Mouse (Mus musculus) forebrain, embryonic 16.5 days (tissue): Measurements from ENCODE around the gene Hmg20b. TPM values are rescaled to one million over a fixed set of nuclear protein-coding genes. Genes with fewer than 3 reads are reported as not detected.
A peak's percentile ranks its signal among the peaks of the same experiment; 100 is the strongest.

Experiments
- ATAC-seq: fragments of 200-750 bp; cut with Nextera tagmentation; 2 replicates; pipeline ENCODE4 v1.8.0; 2017; ENCODE audit warnings: mild to moderate bottlenecking, moderate library complexity
- H3K27ac ChIP-seq: fragments of 300-500 bp; sonication (generic); 2 replicates; pipeline ENCODE4 v1.5.1; 2014; ENCODE audit warnings: low read length, control low read depth
- H3K27me3 ChIP-seq: fragments of 300-500 bp; sonication (generic); replicated peaks from 2 replicates; pipeline ENCODE4 v1.6.1; 2014; ENCODE audit warnings: low read length; ENCODE audit not compliant: control insufficient read depth, insufficient read depth
- H3K36me3 ChIP-seq: fragments of 300-500 bp; sonication (generic); 2 replicates; pipeline ENCODE4 v1.6.1; 2014; ENCODE audit not compliant: control insufficient read depth, insufficient read depth
- H3K4me1 ChIP-seq: fragments of 300-500 bp; sonication (generic); replicated peaks from 2 replicates; pipeline ENCODE4 v1.6.1; 2014; ENCODE audit warnings: low read length; ENCODE audit not compliant: control insufficient read depth, insufficient read depth
- H3K4me2 ChIP-seq: fragments of 300-500 bp; sonication (generic); 2 replicates; pipeline ENCODE4 v1.6.1; 2014; ENCODE audit warnings: mild to moderate bottlenecking, low read length, control low read depth
- H3K4me3 ChIP-seq: fragments of 300-500 bp; sonication (generic); replicated peaks from 2 replicates; pipeline ENCODE4 v1.5.1; 2014; ENCODE audit warnings: mild to moderate bottlenecking, low read length, control low read depth
- H3K9ac ChIP-seq: fragments of 300-500 bp; sonication (generic); replicated peaks from 2 replicates; pipeline ENCODE4 v1.6.1; 2014; ENCODE audit warnings: low read depth, low read length, control low read depth
- H3K9me3 ChIP-seq: fragments of 300-500 bp; sonication (generic); 2 replicates; pipeline ENCODE4 v1.6.1; 2016; ENCODE audit warnings: low read length; ENCODE audit not compliant: control insufficient read depth
- WGBS: fragments of 180-500 bp; shearing (Covaris S2); extraction: QIAGEN DNeasy Blood & Tissue Kit; methylation state at CpG from one replicate; pipeline ENCODE4 v1.1.7; 2014; 5-methylcytosine and 5-hydroxymethylcytosine counted together
- polyA plus RNA-seq: library from polyadenylated mRNA; unstranded; fragments of >200 nt; fragmentation: Nextera tagmentation; extraction: Ambion mirVana; gene quantifications from 2 replicates; pipeline ENCODE4 v1.2.1, GENCODE M21; 2015

Hmg20b gene
- 33.4 and 34.2 TPM in 2 replicates for polyA plus RNA-seq

GRCm38 (mm10) chr10:81350351-81351063 lies at the start of gene Hmg20b:
Gene Hmg20b (minus strand): TSS chr10:81350480.
- under 1% methylated on average over 54 of the region's 54 CpGs for WGBS
- no peaks in the 10 kb centered on the region for H3K36me3 ChIP-seq
- peak; percentile 96 for ATAC-seq
- peaks cover 2% of the 10 kb centered on the region; the same call in 1 of the 2 replicates for H3K27me3 ChIP-seq
- peak within 1 kb of the TSS; percentile 68 for H3K9ac ChIP-seq
- peak within 1 kb of the TSS; percentile 95 for H3K4me2 ChIP-seq
- peak within 1 kb of the TSS; percentile 70 for H3K4me3 ChIP-seq
- H3K27ac ChIP-seq = peak within 1 kb of the TSS; percentile 58; the same call in 1 of the 2 replicates
- H3K9me3 ChIP-seq = no peaks in the 10 kb centered on the region
- peaks cover 22% of the 10 kb centered on the region for H3K4me1 ChIP-seq

DNA sequence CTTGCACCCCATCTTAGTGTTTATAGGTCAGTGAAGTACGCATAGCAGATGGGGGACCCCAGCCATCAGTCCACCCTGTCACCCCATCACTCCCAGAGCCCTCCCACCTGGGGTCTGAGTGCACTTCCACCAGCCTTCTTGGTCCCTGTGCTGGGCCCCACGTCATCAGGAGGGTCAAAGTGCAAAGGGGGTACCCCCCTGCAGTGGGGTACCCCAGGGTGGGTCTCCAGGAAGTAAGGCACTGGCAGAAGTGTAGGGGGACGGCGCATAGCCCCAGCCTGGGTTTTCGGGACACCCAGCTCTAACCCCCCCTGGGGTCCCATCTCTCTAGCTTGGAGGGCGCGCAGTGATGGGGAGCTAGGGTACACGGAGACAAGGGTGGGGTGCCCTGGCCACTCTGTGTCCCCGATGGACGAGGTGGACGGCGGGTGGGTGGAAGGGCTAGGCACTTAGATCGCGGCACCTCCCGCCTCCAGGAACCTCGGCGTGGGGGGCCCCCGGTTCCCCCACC lies 49.6 kb upstream of the Hmg20b start:
- Histone ChIP-seq H3K27ac (no peak overlapping the region), H3K4me2 (peak overlapping the region; percentile 41), H3K4me1 (peaks cover 42% of the 10 kb centered on the region), H3K4me3 (peak overlapping the region; percentile 29), H3K9ac (peak overlapping the region; percentile 24; the same call in 1 of the 2 replicates), H3K27me3 (no peaks in the 10 kb centered on the region), H3K36me3 (no peaks in the 10 kb centered on the region), H3K9me3 (no peaks in the 10 kb centered on the region)
- no peak for ATAC-seq
- WGBS = 78% methylated on average over 18 of the region's 18 CpGs

GRCm38 (mm10) chr10:81399296-81399695 lies 49.0 kb upstream of the Hmg20b start:
- Histone ChIP-seq H3K9me3 (no peaks in the 10 kb centered on the region), H3K27me3 (no peaks in the 10 kb centered on the region), H3K9ac (no peak overlapping the region), H3K4me2 (no peak overlapping the region), H3K36me3 (no peaks in the 10 kb centered on the region), H3K4me3 (no peak overlapping the region), H3K27ac (no peak overlapping the region), H3K4me1 (peaks cover 42% of the 10 kb centered on the region)
- WGBS = 69% methylated on average over 5 of the region's 5 CpGs
- ATAC-seq = no peak

DNA sequence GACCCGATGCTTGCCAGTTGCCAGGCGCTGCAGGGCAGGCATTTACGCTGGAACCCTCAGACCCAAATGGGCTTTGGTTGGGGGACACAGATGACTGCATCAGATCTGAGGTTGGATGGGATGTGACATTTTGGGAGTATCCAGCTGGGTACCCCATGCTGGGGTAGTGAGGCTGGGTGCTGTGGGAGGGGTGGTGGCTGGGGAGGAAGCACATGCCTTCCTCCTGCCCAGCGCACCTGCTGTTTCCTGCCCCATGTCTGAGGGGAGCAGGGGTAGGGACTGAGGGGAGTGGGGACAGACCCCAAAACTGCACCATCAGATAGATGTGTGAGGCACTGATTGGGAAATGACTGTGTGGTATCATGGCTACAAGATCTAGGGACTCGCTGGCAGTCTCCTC lies 46.5 kb upstream of the Hmg20b start:
- Histone ChIP-seq H3K4me2 (no peak overlapping the region), H3K27me3 (no peaks in the 10 kb centered on the region), H3K9me3 (no peaks in the 10 kb centered on the region), H3K27ac (no peak overlapping the region), H3K4me3 (no peak overlapping the region), H3K36me3 (no peaks in the 10 kb centered on the region), H3K9ac (no peak overlapping the region), H3K4me1 (peaks cover 32% of the 10 kb centered on the region)
- WGBS = 74% methylated on average over 5 of the region's 5 CpGs
- ATAC-seq = no peak

DNA sequence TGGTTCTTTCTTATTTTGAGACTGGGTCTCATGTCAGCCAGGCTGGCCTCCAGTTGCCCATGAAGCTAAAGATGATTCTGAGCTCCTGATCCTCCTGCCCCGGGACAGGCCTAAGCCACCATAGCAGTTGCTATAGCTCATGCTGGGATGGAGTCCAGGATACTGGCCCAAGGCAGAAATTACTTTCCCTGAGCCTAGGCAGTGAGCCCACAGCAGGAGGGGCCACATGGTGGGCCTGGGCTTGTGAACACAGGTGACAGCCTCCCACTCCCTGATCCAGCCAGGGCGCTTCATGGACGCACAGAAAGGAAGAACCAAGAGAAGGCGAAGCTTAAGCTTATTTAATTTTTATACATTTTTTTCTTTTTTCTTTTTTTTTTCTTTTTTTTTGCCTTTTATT lies 45.6 kb upstream of the Hmg20b start:
- Histone ChIP-seq H3K27ac (no peak overlapping the region), H3K36me3 (no peaks in the 10 kb centered on the region), H3K9me3 (no peaks in the 10 kb centered on the region), H3K9ac (no peak overlapping the region), H3K4me1 (peaks cover 23% of the 10 kb centered on the region), H3K4me2 (no peak overlapping the region), H3K4me3 (no peak overlapping the region), H3K27me3 (no peaks in the 10 kb centered on the region)
- WGBS = 83% methylated on average over 4 of the region's 4 CpGs
- no peak for ATAC-seq

- Histone ChIP-seq H3K9me3 (no peaks in the 10 kb centered on the region), H3K36me3 (no peaks in the 10 kb centered on the region), H3K27ac (no peak overlapping the region), H3K4me2 (no peak overlapping the region), H3K9ac (no peak overlapping the region), H3K27me3 (no peaks in the 10 kb centered on the region), H3K4me1 (peaks cover 15% of the 10 kb centered on the region), H3K4me3 (no peak overlapping the region)
- 10% methylated on average over 5 of the region's 5 CpGs for WGBS
- ATAC-seq = peak; percentile 29; the same call in 1 of the 2 replicates
These were observed 44.8 kb upstream of the Hmg20b start for GRCm38 (mm10) chr10:81395127-81395526.

DNA sequence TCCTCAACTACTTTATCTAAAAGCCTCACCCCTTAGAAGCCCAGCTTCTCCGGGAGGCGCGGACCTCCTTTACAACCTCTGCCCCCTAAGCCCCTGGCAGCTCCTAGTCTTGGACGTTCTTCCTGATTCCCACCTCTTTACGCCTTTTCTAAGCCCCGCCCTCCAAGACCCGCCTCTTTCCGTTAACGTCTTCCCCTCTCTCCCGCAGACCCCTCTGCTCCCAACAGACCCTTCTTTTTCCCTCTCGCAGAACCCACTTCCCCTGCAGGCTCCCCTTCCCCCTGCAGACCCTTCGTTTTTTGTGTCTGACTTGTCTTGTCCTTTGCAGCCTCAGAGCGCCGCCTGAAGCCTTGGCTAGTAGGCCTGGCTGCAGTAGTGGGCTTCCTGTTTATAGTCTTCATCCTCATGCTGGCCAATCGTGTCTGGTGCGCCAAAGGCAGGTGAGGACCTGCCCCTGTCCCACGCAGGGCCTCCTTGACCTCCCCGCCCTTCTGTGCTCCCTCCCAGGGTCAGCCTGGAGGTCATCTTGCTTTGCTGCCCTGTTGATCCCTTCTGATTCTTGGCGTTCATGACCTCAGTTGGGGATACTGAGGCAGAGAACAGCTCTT lies 43.3 kb upstream of the Hmg20b start:
- ATAC-seq = no peak
- H3K4me3 ChIP-seq = peak overlapping the region; percentile 1; the same call in 1 of the 2 replicates
- H3K27ac ChIP-seq = no peak overlapping the region
- peak overlapping the region; percentile 44 for H3K4me2 ChIP-seq
- no peak overlapping the region; the same call in 1 of the 2 replicates for H3K9ac ChIP-seq
- H3K9me3 ChIP-seq = no peaks in the 10 kb centered on the region
- WGBS = 7% methylated on average over 19 of the region's 19 CpGs
- no peaks in the 10 kb centered on the region for H3K27me3 ChIP-seq
- H3K4me1 ChIP-seq = peaks cover 10% of the 10 kb centered on the region; the same call in 1 of the 2 replicates
- peaks cover under 1% of the 10 kb centered on the region; the same call in 1 of the 2 replicates for H3K36me3 ChIP-seq

DNA sequence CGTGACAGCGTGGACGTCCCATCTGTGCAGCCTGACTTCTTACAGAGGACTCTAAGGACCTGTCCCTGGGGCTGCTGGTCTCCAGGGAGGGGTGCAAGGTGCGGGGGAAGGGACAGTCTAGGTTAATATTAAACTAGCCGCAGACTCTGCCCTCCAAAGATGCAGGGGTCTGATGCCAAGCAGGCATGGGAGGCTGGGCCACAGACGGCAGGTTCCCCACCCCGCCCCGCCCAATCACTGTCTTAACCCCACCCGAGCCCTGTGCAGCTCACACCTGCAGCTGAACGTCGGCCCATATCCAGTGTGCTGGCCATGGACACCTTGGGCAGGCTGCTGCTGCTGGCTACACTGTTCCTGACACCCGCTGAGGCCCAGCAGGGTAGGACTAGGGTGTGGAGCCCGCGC lies 42.5 kb upstream of the Hmg20b start, which contains the start of gene Smim24:
Gene Smim24, plus strand, starts transcription at position 271 of the 405 bp plus-strand sequence.
- Histone ChIP-seq H3K4me3 (peak within 1 kb of the TSS; percentile 1; the same call in 1 of the 2 replicates), H3K27ac (no peak within 1 kb of the TSS), H3K27me3 (no peaks in the 10 kb centered on the region), H3K9ac (no peak within 1 kb of the TSS; the same call in 1 of the 2 replicates), H3K4me2 (peak within 1 kb of the TSS; percentile 44), H3K36me3 (peaks cover 7% of the 10 kb centered on the region; the same call in 1 of the 2 replicates), H3K4me1 (peaks cover 10% of the 10 kb centered on the region; the same call in 1 of the 2 replicates), H3K9me3 (no peaks in the 10 kb centered on the region)
- ATAC-seq = no peak
- WGBS = 74% methylated on average over 14 of the region's 14 CpGs

DNA sequence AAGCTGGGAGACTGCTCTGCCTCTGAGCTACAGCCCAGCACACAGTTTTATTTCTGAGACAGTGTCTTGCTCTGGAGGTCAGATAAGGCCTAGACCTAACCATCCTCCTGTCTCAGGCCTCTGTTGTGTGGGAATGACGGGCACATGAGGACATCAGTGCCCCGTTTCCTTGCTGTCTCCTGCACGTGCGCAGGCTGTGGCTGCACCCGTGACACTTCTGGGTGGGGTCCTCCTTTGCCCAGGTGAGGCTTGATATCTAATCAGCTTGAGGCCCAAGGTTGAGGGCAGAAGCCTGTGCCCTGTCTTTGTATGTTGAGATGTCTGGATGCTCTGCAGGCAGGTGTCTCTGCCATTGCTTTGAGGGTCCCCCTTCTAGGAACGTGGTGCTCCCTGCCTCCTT lies 42.0 kb upstream of the Hmg20b start:
- H3K27ac ChIP-seq = no peak overlapping the region
- H3K4me3 ChIP-seq = no peak overlapping the region
- no peak for ATAC-seq
- WGBS = 90% methylated on average over 6 of the region's 6 CpGs
- peaks cover 8% of the 10 kb centered on the region for H3K36me3 ChIP-seq
- H3K4me2 ChIP-seq = no peak overlapping the region
- no peaks in the 10 kb centered on the region for H3K27me3 ChIP-seq
- no peak overlapping the region for H3K9ac ChIP-seq
- no peaks in the 10 kb centered on the region for H3K9me3 ChIP-seq
- peaks cover 10% of the 10 kb centered on the region; the same call in 1 of the 2 replicates for H3K4me1 ChIP-seq
